Mouse (Mus musculus): Measurements from ENCODE around the gene Acbd6.

DNA sequence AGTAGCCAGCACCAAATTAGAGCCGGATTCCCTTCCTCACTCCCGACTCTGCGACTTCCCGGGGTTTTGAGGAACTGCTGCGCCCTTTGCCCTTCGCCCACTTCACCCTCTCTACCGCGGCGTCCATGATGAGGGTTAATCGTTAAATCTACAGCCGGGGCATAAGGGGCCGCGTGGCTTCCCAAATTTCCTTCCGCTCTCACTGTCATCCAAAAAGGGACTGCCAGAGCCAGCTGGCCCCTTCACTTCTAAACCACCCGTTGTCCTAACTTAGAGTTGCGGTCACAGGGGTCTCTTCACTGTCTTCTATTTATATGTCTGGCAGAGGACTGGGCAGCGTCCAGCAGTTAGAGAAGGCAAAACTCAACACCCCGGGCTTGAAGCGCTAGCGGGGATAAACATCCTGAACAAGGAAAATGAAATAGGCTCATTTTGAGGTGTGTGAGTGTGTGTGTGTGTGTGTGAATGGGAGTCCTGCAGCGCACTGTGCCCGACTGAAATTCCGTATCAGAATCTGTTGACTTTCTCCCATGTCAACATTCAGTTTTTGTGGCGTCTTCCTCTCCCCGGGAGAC is 180.0 kb downstream of the Acbd6 start:
- TF ChIP-seq CTCF (IDR thresholded peaks at IDR 0.05; ENCODE audit: extremely low read depth, insufficient read length, insufficient replicate concordance, low read depth, low read length) (no peak), POLR2A (IDR thresholded peaks at IDR 0.05; ENCODE audit: low read depth, low read length) (no peak)

All from small intestine, adult 2 months (tissue).